9 mouse cellular contexts compared by ENCODE assay signal in the genomic region with DNA sequence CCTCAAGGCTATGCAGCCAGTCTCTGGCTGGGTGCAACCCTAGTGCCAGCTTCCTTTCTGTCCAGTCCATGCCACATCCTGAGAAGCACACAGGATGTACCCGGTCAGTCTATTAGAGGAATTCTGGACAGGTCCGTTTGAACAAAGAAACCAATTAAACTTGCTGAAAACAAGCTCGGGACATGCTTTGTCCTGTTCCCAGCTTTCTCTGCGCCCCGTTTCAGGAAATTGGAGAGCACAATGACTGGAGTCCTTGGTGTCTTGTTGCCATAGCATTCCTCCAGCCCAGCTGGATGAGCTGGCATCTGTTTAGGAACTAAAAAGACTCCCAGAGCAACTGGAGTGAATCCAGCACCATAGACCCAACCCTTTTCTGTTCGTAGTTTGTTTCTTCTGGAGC.
DNase-seq lines count a peak whose midpoint lies in the region; ATAC-seq lines count a peak whose summit lies in the region.
"Had no signal": no experiment of that assay in that cellular context is flagged by ENCODE, and none has a peak within 500 bp of the region (broad histone marks: within the 10 kb centered on the region; RNA-seq: fewer than 3 reads in every experiment).

No protein-coding gene starts in this region.

- no peak overlapping the region for H3K4me2 ChIP-seq in kidney, embryonic 15.5 days
- no peak overlapping the region for H3K4me2 ChIP-seq in kidney, embryonic 14.5 days (replicated peaks; ENCODE audit: low read depth, low read length)
- no peak overlapping the region for H3K4me2 ChIP-seq in heart, embryonic 12.5 days

- peaks cover 5% of the 10 kb centered on the region for H3K4me1 ChIP-seq in kidney, embryonic 15.5 days
- H3K4me1 ChIP-seq in kidney, embryonic 14.5 days (ENCODE audit: control insufficient read depth, insufficient read depth, low read length): no peaks in the 10 kb centered on the region
- no peaks in the 10 kb centered on the region for H3K4me1 ChIP-seq in heart, embryonic 12.5 days (replicated peaks)

- WGBS in kidney, embryonic 15.5 days: 46% methylated on average over 6 of the region's 6 CpGs
- WGBS in kidney, embryonic 14.5 days: 51% methylated on average over 6 of the region's 6 CpGs
- 77% methylated on average over 6 of the region's 6 CpGs for WGBS in heart, embryonic 12.5 days

- no peaks in the 10 kb centered on the region for H3K27me3 ChIP-seq in kidney, embryonic 15.5 days
- no peaks in the 10 kb centered on the region for H3K27me3 ChIP-seq in kidney, embryonic 14.5 days (ENCODE audit: control insufficient read depth, insufficient read depth, low read length)
- H3K27me3 ChIP-seq in heart, embryonic 12.5 days (replicated peaks): no peaks in the 10 kb centered on the region

- no peak overlapping the region for H3K9ac ChIP-seq in kidney, embryonic 15.5 days
- no peak overlapping the region for H3K9ac ChIP-seq in kidney, embryonic 14.5 days (ENCODE audit: low read depth, low read length)
- H3K9ac ChIP-seq in heart, embryonic 12.5 days: no peak overlapping the region

- peak; percentile 60; the same call in 1 of the 2 replicates for ATAC-seq in kidney, embryonic 15.5 days (replicated peaks; ENCODE audit: low FRiP score)
- no peak for ATAC-seq in kidney, embryonic 14.5 days (ENCODE audit: low FRiP score, low TSS enrichment)
- ATAC-seq in heart, embryonic 12.5 days (ENCODE audit: insufficient number of reproducible peaks, low FRiP score): no peak

- peak; percentile 56 for DNase-seq in adrenal gland, adult 8-10 months
- peak; percentile 31 to 65 for DNase-seq in frontal cortex, postnatal 10 days (ENCODE audit: low spot score in 2 of 2)
- peak; percentile 13 for DNase-seq in lung, postnatal 14 days
- no peak for DNase-seq in B cell, adult 2 months
- no peak for DNase-seq in thymus, postnatal 36 days

- H3K9me3 ChIP-seq in kidney, embryonic 15.5 days (replicated peaks): no peaks in the 10 kb centered on the region
- H3K9me3 ChIP-seq in kidney, embryonic 14.5 days (ENCODE audit: control insufficient read depth, low read length): no peaks in the 10 kb centered on the region
- peaks cover 4% of the 10 kb centered on the region; the same call in 1 of the 2 replicates for H3K9me3 ChIP-seq in heart, embryonic 12.5 days (replicated peaks)

- H3K27ac ChIP-seq in kidney, embryonic 15.5 days: no peak overlapping the region
- H3K27ac ChIP-seq in kidney, embryonic 14.5 days (ENCODE audit: low read depth, low read length): no peak overlapping the region
- H3K27ac ChIP-seq in heart, embryonic 12.5 days (ENCODE audit: poor library complexity, severe bottlenecking): no peak overlapping the region

- no peaks in the 10 kb centered on the region for H3K36me3 ChIP-seq in kidney, embryonic 15.5 days
- no peaks in the 10 kb centered on the region for H3K36me3 ChIP-seq in kidney, embryonic 14.5 days (ENCODE audit: control insufficient read depth, insufficient read depth, low read length)
- no peaks in the 10 kb centered on the region for H3K36me3 ChIP-seq in heart, embryonic 12.5 days
- H3K36me3 ChIP-seq: G1E had no signal

- H3K4me3 ChIP-seq in kidney, embryonic 15.5 days (replicated peaks): no peak overlapping the region
- no peak overlapping the region for H3K4me3 ChIP-seq in kidney, embryonic 14.5 days (ENCODE audit: low read length)
- H3K4me3 ChIP-seq in heart, embryonic 12.5 days: no peak overlapping the region

Comparison
In these comparisons a context has a peak if more than half of its experiments do, and no peak if none do; other contexts are left out.
1. DNase-seq: peak in adrenal gland, adult 8-10 months (single experiment), frontal cortex, postnatal 10 days (2 of 2) and lung, postnatal 14 days (single experiment); none in B cell, adult 2 months (0 of 2) and thymus, postnatal 36 days (0 of 2).